Mouse (Mus musculus): ENCODE data around the gene Gm1123.

DNA sequence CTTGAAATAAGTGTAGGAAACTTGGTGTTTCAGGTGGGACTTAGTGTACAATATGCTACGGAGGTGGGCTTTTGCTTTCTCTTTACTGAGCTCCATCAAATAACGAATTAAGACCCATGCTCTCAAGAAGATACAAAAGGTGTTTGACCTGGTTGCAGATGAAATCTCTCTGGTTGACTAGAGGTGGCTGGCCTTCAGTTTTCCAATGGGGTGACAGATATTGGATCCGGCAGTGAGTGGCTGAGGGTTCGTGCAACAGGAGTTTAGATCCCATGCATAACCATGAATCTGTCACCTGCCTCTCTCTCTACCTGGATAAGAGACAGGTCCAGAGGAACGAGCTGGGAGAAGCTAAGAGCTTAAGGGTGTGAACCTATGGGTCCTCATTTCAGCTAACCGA lies 76.9 kb downstream of the Gm1123 start:
- TF ChIP-seq CTCF (IDR thresholded peaks at IDR 0.05) (no peak), EP300 (IDR thresholded peaks at IDR 0.05; ENCODE audit: insufficient read depth, low read depth, low read length) (no peak), POLR2A (IDR thresholded peaks at IDR 0.05; ENCODE audit: insufficient read depth, low read depth, low read length) (no peak)

Data from heart, adult 2 months (tissue).